Mouse (Mus musculus) olfactory bulb, adult 2 months (tissue): ENCODE results near the gene Homer2.

Source experiments
- CTCF ChIP-seq: fragments of 200-500 bp; IDR thresholded peaks from 2 replicates; pipeline ENCODE4 v1.5.1; 2012; ENCODE audit warnings: low read depth, mild to moderate bottlenecking, low read length, moderate library complexity; ENCODE audit not compliant: insufficient read depth
- POLR2A ChIP-seq: fragments of 200-500 bp; IDR thresholded peaks from 2 replicates; pipeline ENCODE4 v1.6.1; 2012; ENCODE audit warnings: mild to moderate bottlenecking, low read depth, low read length, moderate library complexity; ENCODE audit not compliant: insufficient read depth

GRCm38 (mm10) chr7:81569851-81570250 is 137.5 kb downstream of the Homer2 start:
- TF ChIP-seq CTCF (no peak), POLR2A (no peak)
